Mouse (Mus musculus): Measurements from ENCODE around the gene Vcan. TPM values are rescaled to one million over a fixed set of nuclear protein-coding genes. Genes with fewer than 3 reads are reported as not detected.

The Vcan gene
- polyA plus RNA-seq, 1 experiment, result 23.9 TPM

- Histone ChIP-seq H3K36me3 (ENCODE audit: control insufficient read depth, insufficient read depth) (peaks cover 7% of the 10 kb centered on the region), H3ac (ENCODE audit: control insufficient read depth, insufficient read length) (no peak overlapping the region), H3K4me2 (ENCODE audit: low read depth) (no peak overlapping the region), H3K27me3 (ENCODE audit: control insufficient read depth, insufficient read depth, insufficient read length) (no peaks in the 10 kb centered on the region), H3K4me3 (no peak overlapping the region), H3K79me2 (ENCODE audit: control insufficient read depth, insufficient read depth) (no peaks in the 10 kb centered on the region)
- TF ChIP-seq MYOG (IDR thresholded peaks at IDR 0.05; ENCODE audit: control insufficient read depth in 1 of 3, insufficient read depth in 1 of 3, insufficient read length in 2 of 3, low read depth in 2 of 3), result no peak
- TF ChIP-seq USF1 (IDR thresholded peaks at IDR 0.05; ENCODE audit: low read depth), result no peak
- TF ChIP-seq REST (IDR thresholded peaks at IDR 0.05; ENCODE audit: insufficient read depth, insufficient read length), result no peak
- TF ChIP-seq MYOD1 (IDR thresholded peaks at IDR 0.05; ENCODE audit: control insufficient read depth in 1 of 3, insufficient read length in 2 of 3, low read depth in 2 of 3), result no peak
- no peak for TF ChIP-seq SRF (IDR thresholded peaks at IDR 0.05; ENCODE audit: control insufficient read depth, insufficient read length, low read depth)
- TF ChIP-seq POLR2A (IDR thresholded peaks at IDR 0.05; ENCODE audit: insufficient read length, low read depth), result no peak
- TF ChIP-seq MAX (IDR thresholded peaks at IDR 0.05; ENCODE audit: low read depth), result no peak
- TF ChIP-seq TCF12 (IDR thresholded peaks at IDR 0.05; ENCODE audit: insufficient read depth, poor library complexity, severe bottlenecking), result no peak
- TF ChIP-seq TCF3 (IDR thresholded peaks at IDR 0.05; ENCODE audit: insufficient read length, low read depth), result no peak
- TF ChIP-seq E2F4 (IDR thresholded peaks at IDR 0.05; ENCODE audit: insufficient read depth), result no peak
These were observed 34.0 kb downstream of the Vcan start for GRCm38 (mm10) chr13:89708151-89708927.

GRCm38 (mm10) chr13:89702395-89702794 is 39.9 kb downstream of the Vcan start:
- Histone ChIP-seq H3ac (ENCODE audit: control insufficient read depth, insufficient read length) (no peak overlapping the region), H3K27me3 (ENCODE audit: control insufficient read depth, insufficient read depth, insufficient read length) (no peaks in the 10 kb centered on the region), H3K4me2 (ENCODE audit: low read depth) (no peak overlapping the region), H3K4me3 (no peak overlapping the region), H3K36me3 (ENCODE audit: control insufficient read depth, insufficient read depth) (peaks cover 20% of the 10 kb centered on the region), H3K79me2 (ENCODE audit: control insufficient read depth, insufficient read depth) (no peaks in the 10 kb centered on the region)
- no peak for TF ChIP-seq REST (IDR thresholded peaks at IDR 0.05; ENCODE audit: insufficient read depth, insufficient read length)
- TF ChIP-seq USF1 (IDR thresholded peaks at IDR 0.05; ENCODE audit: low read depth), result no peak
- no peak for TF ChIP-seq TCF12 (IDR thresholded peaks at IDR 0.05; ENCODE audit: insufficient read depth, poor library complexity, severe bottlenecking)
- no peak for TF ChIP-seq POLR2A (IDR thresholded peaks at IDR 0.05; ENCODE audit: insufficient read length, low read depth)
- TF ChIP-seq CEBPB (IDR thresholded peaks at IDR 0.05; ENCODE audit: insufficient read depth, poor library complexity, severe bottlenecking), result no peak
- no peak for TF ChIP-seq MYOG (IDR thresholded peaks at IDR 0.05; ENCODE audit: control insufficient read depth in 1 of 3, insufficient read depth in 1 of 3, insufficient read length in 2 of 3, low read depth in 2 of 3)
- TF ChIP-seq SRF (IDR thresholded peaks at IDR 0.05; ENCODE audit: control insufficient read depth, insufficient read length, low read depth), result no peak
- no peak for TF ChIP-seq MAX (IDR thresholded peaks at IDR 0.05; ENCODE audit: low read depth)
- no peak for TF ChIP-seq E2F4 (IDR thresholded peaks at IDR 0.05; ENCODE audit: insufficient read depth)
- no peak for TF ChIP-seq POLR2AphosphoS2 (IDR thresholded peaks at IDR 0.05; ENCODE audit: insufficient read length, low read depth)
- no peak for TF ChIP-seq TCF3 (IDR thresholded peaks at IDR 0.05; ENCODE audit: insufficient read length, low read depth)

GRCm38 (mm10) chr13:89699998-89700555 is 42.2 kb downstream of the Vcan start:
- no peak for TF ChIP-seq POLR2AphosphoS2 (IDR thresholded peaks at IDR 0.05; ENCODE audit: insufficient read length, low read depth)
- TF ChIP-seq MAX (IDR thresholded peaks at IDR 0.05; ENCODE audit: low read depth), result no peak
- TF ChIP-seq MYOD1 (IDR thresholded peaks at IDR 0.05; ENCODE audit: control insufficient read depth in 1 of 3, insufficient read length in 2 of 3, low read depth in 2 of 3), result no peak
- no peak for TF ChIP-seq MYOG (IDR thresholded peaks at IDR 0.05; ENCODE audit: control insufficient read depth in 1 of 3, insufficient read depth in 1 of 3, insufficient read length in 2 of 3, low read depth in 2 of 3)
- TF ChIP-seq TCF3 (IDR thresholded peaks at IDR 0.05; ENCODE audit: insufficient read length, low read depth), result no peak
- TF ChIP-seq USF1 (IDR thresholded peaks at IDR 0.05; ENCODE audit: low read depth), result no peak
- no peak for TF ChIP-seq TCF12 (IDR thresholded peaks at IDR 0.05; ENCODE audit: insufficient read depth, poor library complexity, severe bottlenecking)
- TF ChIP-seq E2F4 (IDR thresholded peaks at IDR 0.05; ENCODE audit: insufficient read depth), result no peak
- TF ChIP-seq SRF (IDR thresholded peaks at IDR 0.05; ENCODE audit: control insufficient read depth, insufficient read length, low read depth), result no peak
- TF ChIP-seq CEBPB (IDR thresholded peaks at IDR 0.05; ENCODE audit: insufficient read depth, poor library complexity, severe bottlenecking), result no peak
- H3K36me3 ChIP-seq (ENCODE audit: control insufficient read depth, insufficient read depth), result peaks cover 20% of the 10 kb centered on the region
- no peak overlapping the region for H3K4me2 ChIP-seq (ENCODE audit: low read depth)

GRCm38 (mm10) chr13:89692597-89692996 is 49.7 kb downstream of the Vcan start:
- peaks cover 23% of the 10 kb centered on the region for H3K36me3 ChIP-seq (ENCODE audit: control insufficient read depth, insufficient read depth)
- TF ChIP-seq USF1 (IDR thresholded peaks at IDR 0.05; ENCODE audit: low read depth), result no peak
- no peak for TF ChIP-seq MYOG (IDR thresholded peaks at IDR 0.05; ENCODE audit: control insufficient read depth in 1 of 3, insufficient read depth in 1 of 3, insufficient read length in 2 of 3, low read depth in 2 of 3)
- TF ChIP-seq POLR2A (IDR thresholded peaks at IDR 0.05; ENCODE audit: insufficient read length, low read depth), result no peak
- no peak for TF ChIP-seq TCF3 (IDR thresholded peaks at IDR 0.05; ENCODE audit: insufficient read length, low read depth)
- TF ChIP-seq CEBPB (IDR thresholded peaks at IDR 0.05; ENCODE audit: insufficient read depth, poor library complexity, severe bottlenecking), result no peak
- no peak for TF ChIP-seq SRF (IDR thresholded peaks at IDR 0.05; ENCODE audit: control insufficient read depth, insufficient read length, low read depth)
- no peak for TF ChIP-seq MAX (IDR thresholded peaks at IDR 0.05; ENCODE audit: low read depth)

More at GRCm38 (mm10) chr13:89699998-89700555, 42.2 kb downstream of the Vcan start:
- H3K4me3 ChIP-seq, result no peak overlapping the region
- no peak overlapping the region for H3ac ChIP-seq (ENCODE audit: control insufficient read depth, insufficient read length)
- no peaks in the 10 kb centered on the region for H3K79me2 ChIP-seq (ENCODE audit: control insufficient read depth, insufficient read depth)
- H3K27me3 ChIP-seq (ENCODE audit: control insufficient read depth, insufficient read depth, insufficient read length), result no peaks in the 10 kb centered on the region

More at GRCm38 (mm10) chr13:89692597-89692996, 49.7 kb downstream of the Vcan start:
- no peaks in the 10 kb centered on the region for H3K27me3 ChIP-seq (ENCODE audit: control insufficient read depth, insufficient read depth, insufficient read length)
- no peaks in the 10 kb centered on the region for H3K79me2 ChIP-seq (ENCODE audit: control insufficient read depth, insufficient read depth)
- no peak overlapping the region for H3K4me2 ChIP-seq (ENCODE audit: low read depth)
- no peak overlapping the region for H3ac ChIP-seq (ENCODE audit: control insufficient read depth, insufficient read length)
- H3K4me3 ChIP-seq, result no peak overlapping the region

Data from myocyte (in vitro differentiated cells).